Mouse (Mus musculus) CH12F3 (cell line): ENCODE results near the gene Rft1.

ENCODE experiments used
- in situ Hi-C: fragments of 300-500 bp; cut with MboI; formaldehyde crosslinking; loops from 2 replicates; pipeline ENCODE4 v1.14.3; 2020; ENCODE audit warnings: low sequenced_read_pairs

The Rft1 gene

DNA sequence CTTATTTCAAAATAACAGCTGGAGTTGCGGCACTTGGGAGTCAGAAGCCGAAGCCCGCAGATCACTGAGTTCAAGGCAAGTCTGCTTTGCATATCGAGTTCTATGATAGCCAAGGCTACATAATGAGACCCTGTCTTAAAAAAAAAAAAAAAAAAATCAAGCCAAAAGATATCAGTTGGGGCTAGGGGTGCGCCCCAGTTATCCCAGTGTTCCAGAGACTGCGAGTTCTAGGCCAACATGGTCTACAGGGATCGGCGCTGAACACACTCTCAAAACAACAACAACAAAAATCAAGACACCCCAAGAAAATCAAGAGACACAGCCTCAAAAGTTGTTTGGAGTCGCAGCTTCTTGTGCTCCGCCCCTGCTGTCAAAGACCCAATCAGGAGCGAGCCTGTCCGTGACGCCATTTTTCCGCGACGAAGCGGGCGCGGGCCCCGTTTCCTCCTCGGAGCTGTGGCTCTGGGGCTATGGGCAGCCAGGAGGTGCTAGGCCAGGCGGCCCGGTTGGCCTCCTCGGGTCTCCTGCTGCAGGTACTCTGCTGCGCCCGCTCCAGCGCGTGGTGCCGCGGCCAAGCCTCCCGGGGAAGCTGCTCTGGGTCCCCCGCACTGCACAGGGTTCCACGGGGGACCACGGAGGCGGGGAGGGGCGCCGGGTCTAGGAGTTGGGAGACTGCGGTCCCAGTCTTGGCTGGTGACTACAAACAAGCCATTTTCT is at the start of gene Rft1:
TSS of gene Rft1 (plus strand) at position 418 of the 717 bp plus-strand sequence.
- in situ Hi-C loops = no loop called here

DNA sequence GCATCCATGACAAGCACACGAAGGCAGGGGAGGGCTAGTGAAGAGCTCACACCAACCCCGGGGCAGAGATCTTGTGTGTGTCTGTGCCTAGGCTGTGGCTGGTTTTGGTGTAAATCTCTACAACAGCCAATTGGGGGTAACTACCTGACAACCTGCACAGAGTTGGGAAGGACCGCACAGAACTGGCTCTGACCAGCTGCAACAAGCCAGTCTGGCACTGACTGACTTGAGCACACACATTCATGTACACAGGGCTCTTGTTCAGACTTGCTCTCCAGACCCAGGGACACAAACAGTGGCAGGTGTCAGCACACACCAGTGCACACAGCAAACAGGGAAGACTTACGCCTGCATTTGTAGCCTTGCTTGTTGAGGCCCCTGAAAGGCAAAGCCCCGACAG is 47.3 kb upstream of the Rft1 start:
- in situ Hi-C loops = no loop called here

DNA sequence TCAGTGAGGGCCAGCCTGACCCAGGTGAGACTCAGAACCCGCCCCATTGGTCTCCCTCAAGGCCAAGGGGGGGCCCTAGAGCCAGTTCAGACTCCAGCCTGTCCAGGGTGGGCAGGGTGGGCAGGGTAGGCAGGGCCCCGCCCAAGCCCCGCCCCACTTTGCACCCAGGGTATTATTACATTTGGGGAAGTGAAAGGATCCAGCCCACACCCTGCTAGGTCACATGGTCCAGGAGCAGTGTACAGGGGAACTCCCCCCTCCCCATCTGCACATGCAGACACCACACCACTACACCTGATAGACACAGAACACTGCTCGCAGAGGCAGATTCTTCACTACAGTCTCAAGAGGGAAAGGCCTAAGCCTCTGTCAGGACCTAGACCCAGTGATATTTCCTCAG is 46.5 kb upstream of the Rft1 start:
- in situ Hi-C loops = no loop called here

DNA sequence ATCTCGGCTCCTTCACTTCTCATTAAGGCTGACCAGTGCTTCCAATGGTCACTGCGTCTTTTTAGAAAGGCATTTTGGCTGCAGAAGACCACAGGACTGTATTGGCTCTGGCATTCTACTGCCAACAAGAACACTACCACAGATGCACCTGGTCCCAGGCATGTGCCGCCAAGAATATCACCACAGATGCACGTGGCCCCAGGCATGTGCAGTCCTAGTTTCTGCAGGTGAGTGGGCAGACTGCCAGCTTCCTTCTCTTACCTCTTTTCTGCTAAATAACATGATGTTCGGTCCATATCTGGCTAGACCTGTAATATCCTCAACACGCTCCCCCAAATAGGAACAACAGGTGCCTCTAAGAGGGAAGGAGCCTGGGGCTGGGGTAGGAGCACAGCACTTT is 46.0 kb upstream of the Rft1 start:
- in situ Hi-C loops = no loop called here

DNA sequence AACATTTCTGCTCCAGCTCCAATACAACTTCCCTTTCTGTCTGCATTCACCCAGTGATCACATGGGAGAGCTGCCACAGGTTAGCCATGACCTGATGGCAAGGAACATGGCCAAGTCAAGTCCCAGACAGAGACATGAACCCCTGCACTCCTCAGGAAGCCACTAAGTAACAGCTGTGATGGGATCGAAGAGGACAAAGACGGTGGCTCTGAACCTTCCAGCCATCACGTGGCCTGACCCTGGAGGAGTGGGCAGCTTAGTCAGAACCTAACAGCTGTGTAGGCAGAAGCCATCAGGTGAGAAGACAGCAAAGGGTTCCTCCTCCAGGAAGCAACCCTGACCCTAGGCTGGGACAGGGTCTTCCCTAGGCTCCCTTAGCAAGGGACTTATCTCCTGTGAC is 44.7 kb upstream of the Rft1 start:
- in situ Hi-C loops = no loop called here

DNA sequence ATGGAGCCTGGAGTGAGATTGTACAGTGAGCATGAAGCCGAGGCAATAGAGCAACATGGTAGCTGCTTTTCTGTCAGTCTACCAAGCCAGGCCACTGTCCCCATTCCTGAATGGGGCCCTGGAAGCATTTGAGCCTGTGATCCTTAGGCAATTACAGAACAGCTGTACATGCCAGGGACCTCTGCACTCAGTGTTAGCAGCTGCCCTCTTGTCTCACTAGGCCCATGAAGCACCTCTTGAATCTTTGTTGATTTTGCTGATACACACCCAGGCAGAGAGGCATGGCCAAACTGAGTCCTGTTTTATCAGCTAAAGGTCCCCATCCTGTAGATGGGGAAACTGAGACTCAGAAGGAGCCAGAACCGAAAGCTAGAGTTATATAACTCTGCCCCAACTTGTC is 43.9 kb upstream of the Rft1 start:
- in situ Hi-C loops = no loop called here

DNA sequence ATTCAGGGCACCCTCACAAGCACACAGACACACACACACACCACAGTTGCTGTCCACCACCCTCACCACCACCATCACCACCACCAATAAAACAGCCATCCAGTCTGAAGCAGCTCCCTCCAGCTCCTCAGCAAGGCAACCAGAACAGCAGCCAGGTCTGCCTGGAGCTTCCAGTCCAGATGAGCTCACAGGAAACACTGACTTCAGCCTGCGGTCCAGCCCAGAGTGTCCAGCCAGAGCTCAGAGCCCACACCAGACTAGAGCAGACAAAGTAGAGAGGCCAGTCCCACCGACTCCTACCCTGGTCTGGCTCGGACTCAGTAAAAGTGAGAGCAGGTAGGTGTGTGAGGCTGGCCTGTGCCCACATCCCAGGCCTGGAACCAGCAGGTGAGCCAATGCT is 43.2 kb upstream of the Rft1 start:
- in situ Hi-C loops = no loop called here

DNA sequence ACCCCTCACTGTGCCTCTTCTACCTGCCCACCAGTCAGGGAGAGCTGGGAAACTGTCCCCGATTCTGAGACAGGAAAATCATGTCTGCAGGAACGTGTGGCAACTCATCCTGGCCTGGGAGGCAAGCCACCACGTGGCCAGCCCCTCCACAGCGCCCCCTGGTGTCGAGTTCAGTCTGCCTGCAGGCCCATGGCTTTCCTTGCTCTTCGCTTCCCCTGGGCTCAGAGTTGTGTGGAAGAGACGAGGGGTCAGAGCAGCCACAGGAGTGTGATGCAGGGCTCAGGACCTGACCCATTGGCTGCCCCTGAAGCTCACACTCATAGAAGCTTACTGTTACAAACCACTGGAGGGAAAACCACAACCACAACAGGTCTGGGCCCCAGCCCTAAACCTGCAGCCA is 41.6 kb upstream of the Rft1 start:
- in situ Hi-C loops = no loop called here

DNA sequence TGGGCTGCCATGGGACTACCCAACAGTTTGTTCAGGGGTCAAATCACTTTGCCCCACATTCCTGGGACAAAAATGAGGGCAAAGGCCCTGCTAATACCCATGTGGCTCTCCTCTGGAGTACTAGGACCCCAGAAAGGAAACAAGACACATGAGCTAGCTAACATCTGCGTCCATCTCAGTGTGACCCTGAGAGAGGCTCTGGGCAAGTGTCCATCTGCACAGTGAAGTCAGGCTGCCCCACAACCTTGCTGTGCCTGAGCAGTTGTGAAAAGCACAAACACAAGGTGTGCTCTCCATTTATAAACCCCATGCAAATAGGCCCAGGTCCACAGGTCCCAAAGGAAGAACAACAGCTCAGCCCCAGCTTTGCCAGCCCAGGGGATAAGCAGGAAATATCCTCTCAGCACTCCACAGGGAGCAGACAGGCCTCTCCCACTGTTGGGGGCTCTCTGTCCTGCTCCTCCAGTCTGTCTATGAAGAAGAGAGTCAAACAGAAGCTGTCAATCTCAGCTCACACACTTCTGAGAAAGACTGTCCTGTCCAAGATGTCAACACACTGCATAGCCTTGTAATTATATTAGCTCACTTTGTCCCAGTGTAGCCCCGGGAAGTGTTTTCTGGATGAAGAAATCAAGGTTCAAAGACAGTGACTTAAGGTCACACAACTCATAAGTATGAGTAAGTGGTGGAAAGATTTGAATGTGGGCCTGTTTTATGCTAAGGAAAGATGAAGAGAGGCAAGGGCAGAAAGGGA is 41.0 kb upstream of the Rft1 start:
- in situ Hi-C loops = no loop called here

DNA sequence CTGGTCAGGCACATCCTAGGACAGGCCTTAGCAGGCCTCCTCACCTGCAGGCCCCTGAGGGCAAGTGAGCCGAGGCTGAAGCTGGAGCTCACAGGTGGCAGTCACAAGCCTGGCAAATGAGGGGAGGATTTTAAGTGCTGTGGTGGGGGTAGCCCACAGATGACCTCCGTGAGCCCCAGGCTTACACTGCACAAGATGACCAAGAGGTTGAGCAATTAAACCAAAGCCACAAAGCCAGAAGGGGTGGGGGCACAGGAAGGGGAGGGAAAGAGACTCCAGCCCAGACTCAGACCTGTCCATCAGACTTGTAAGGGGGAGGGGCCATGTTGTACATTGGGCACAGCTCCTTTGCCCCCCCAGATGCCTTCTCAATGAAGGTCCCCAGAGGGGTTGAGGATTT is 37.4 kb upstream of the Rft1 start:
- in situ Hi-C loops = no loop called here

DNA sequence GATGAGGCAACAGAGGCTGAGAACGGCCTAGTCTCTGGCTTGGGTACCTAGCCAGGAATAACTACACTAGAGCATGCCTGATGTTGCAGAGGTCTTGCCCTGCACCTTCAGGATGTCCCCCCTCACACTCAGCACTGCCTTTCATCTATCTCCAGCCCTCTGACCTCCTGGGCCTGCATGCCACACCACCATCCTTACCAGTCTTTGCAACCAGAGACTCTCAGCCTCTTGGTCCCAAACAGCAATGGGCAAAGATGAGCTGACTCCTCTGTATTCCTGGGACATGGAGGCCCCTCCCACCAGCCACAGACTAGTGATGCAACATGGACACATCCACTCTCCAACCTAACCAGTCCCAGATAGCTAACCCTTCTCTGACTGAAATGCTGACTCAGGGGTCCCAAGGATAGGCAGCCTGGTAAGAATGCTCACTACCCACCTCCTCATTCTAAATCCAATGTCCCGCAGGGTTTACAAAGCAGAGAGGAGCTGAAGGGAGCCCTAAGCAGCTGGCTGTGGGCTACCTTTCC is 35.3 kb upstream of the Rft1 start:
- in situ Hi-C loops = no loop called here

DNA sequence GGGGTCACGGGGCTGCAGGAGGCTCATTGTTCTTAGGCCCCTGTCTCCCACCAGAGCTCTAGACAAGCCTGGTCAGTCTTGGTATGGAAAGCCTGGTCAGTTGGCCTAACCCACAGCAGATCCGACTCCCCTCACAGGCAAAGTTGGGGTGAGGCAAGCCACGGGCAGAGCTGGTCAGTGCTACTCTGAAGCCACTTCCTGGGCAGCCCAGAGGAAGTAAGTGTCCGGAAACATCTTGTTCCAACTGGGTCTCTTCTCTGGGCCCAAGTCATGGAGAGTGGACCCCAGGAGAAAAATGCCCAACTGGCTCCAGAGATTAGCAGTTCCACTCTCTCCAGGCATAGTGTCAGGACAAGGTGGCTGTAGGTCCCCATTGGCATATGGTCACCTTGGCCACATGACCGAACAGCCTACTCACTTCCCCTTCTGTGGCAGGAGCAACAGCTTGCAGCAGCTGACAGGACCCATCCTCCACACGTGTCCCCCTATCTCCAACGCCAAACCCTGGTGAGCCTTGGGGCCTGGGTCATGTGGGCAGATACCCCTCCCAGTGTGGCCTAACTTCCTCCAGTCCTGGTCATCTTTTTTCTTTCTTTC is 34.1 kb upstream of the Rft1 start:
- in situ Hi-C loops = no loop called here

DNA sequence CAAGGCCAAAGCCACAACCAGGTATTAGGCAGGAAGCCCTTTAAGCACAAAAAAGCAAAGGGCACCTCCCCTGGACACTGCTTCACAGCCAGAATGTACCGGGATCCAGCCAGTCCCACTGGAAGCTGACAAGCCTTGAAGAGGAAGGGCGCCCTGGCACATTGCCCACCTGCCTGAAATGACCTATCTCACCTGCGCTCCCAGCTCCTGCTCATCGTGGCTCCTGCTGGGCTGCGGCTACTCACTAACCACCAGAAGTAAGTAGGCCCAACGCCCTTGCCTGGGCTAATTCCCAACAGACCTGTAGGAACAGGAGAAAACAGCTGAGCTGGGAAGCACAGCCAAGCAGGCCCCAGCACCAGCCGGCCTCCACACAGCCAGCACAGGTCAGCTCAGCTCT is 32.0 kb upstream of the Rft1 start:
- in situ Hi-C loops = no loop called here

DNA sequence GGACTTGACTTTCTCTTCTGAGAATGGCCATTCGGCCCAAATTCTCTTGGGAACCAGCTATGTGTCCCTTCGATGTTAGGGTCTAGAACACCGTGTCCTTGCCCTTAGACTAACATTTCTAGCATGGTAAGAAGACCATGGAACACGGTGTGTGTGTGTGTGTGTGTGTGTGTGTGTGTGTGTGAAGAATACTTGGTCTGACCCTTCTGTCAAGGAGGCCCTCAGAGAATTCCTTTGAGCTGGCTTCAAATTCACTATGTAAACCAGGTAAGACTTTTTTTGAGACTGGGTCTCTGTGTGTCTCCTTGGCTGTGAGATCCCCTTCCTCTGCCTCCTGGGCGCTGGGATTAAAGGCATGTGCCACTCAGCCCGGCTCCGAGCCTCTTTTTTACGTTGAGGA is 31.6 kb upstream of the Rft1 start:
- in situ Hi-C loops = no loop called here

DNA sequence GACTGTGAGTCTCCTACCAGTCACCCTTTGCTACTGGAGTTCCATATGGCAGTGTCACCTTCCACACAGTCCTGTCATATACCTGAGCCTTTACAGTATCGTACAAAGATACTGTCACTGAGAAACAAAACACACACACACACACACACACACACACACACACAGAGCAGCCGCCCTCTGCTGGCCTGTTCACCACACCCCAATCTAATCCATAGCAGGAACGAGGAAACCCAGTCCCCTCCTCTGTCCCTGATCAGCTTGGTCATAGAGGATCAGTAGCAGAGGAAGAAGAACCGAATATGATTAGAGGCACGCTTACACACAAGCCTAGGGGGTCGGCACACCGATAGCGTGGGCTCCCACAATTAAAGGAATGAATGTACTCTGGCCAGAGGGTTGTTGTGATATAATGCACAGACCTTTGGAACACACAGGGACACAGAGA is 29.9 kb upstream of the Rft1 start:
- in situ Hi-C loops = no loop called here

DNA sequence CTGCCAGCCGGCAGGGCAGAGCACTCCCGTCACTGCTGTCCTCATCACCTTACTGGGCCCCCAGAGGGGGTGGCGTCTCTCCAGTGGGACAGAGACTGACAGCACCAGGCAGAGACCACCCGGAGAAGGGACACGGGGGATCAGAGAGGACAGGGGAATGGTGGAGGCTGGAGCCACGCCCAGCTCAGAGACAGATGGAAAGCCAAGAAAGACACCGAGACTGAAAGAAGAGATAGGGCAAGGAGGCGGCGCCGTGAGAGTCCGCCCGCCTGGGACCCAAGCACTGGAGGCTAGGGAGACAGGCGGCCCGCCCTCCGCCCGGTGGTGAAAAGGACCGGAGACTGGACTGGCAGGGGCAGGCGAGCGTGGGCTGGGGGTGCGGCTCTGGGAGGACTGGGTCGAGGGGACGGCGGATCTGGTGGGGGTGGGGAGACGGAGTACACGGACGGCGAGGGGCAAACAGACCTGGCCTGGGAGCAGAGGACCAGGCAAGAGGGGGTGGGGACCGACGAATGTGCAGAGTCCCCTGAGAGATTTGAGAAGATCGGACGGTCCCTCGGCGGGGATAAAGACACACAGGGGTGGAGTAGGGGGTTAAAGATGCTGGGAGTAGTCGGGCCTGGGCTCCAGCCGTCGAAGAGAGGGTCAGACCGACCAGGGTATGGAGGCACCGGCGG is 28.9 kb upstream of the Rft1 start:
- in situ Hi-C loops = no loop called here

DNA sequence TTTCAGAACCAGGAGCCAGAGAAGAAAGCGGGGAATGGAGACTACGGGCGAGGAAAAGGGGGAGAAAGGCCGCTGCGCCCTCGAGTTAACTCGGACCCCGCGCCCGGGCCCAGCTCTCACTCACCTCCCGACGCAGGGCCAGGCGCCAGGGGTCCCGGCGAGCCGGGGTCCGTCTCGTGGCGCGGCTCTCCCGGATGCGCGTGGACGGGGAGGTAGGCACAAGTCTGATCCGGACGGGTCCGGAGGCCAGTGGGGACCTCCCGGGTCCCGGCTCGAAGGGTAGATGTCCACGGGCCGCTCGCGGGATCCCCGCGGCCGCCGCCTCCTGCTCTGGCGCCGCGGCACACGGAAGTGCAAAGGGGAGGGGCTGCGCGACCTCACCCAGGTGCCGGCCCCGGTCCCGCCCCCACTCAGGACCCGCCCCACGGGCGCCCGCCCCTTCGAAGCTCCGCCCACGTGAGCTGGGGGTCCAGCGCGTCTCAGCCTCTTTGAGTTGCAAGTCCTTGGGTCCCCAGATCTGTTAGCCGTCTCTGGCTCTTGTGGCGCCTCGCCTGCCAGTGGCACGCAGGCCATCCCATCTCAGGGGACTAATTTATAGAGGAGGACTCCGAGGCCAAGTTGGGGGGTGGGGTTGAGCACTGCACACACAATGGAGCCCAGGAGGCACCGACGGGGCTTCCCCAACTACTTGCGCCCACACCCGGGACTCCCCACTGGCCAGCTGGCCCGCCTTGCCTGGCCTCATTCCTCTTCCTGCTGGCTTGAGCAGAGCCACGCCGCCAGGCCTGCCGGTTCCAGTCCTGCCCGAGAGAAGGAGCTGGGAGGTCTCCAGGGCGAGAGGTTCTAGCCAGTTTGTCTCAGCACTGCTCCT is 28.1 kb upstream of the Rft1 start, which contains the start of gene Prkcd:
TSS of gene Prkcd (minus strand) at position 355 of the 871 bp plus-strand sequence.
- in situ Hi-C loops = no loop called here

DNA sequence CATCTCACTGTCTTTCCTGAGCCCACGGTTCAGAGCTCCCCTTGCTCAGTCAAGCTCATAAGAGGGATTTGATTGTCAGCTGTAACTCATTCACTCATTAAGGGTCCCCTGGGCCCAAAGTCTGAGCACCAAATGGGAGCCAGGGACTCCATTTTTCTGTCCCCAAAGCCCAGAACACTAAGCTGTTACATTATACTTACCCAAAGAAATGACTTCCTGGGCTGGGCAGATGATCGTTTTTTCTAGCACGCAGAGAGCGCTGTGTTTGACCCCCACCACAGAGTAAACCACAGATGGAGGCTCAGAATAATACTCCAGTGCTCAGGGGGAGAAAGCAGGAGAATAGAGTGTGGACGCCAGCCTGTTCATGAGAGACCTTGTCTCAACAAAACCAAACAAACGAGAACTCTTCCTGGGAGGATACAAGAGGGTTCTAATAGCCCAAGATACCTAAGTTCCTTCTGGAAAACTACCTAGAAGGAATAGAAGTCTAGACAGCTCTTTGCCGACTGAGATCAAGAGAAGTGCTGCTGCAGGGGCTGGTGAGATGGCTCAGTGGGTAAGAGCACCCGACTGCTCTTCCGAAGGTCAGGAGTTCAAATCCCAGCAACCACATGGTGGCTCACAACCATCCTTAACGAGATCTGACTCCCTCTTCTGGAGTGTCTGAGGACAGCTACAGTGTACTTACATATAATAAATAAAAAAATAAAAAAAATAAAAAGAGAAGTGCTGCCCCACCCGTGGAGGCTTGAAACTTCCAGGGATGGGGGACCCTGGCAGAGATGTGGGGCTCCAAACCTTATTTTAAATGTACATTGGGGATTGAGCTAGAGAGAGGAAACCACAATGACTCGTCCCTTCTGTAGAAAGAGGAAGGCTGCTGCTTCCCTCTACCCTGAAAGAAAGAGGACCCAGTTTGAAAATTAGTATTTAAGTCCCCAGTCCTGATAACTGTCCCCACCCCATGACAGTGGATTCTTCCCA is 27.1 kb upstream of the Rft1 start:
- in situ Hi-C loops = no loop called here

DNA sequence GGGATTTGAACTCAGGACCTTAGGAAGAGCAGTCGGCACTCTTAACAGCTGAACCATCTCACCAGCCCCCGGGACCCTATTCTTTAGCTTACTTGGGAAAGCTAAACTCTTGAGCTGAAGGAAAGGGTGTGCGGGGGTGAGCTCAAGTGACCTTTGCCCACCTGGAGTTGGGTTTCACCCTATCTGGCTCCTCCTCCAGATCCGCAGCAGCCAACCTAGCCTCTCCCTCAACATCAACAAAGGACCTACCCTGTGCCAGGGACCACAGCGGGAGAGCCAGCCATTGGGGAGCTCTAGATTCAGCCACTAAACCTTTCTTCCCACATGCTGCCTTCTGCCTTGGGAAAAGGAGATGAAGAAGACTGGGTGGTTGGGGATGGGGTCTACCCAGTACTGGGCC is 25.9 kb upstream of the Rft1 start:
- in situ Hi-C loops = no loop called here
